Mouse (Mus musculus) embryonic fibroblast, embryonic 13.5 days (primary cell): ENCODE data around the gene Cfap46.

Experiments used
- CTCF ChIP-seq: IDR thresholded peaks from 2 replicates; pipeline ENCODE4 v1.5.1; 2011; ENCODE audit warnings: mild to moderate bottlenecking, control low read depth, low read length, moderate library complexity, borderline replicate concordance; ENCODE audit not compliant: insufficient read depth
- POLR2A ChIP-seq: IDR thresholded peaks from 2 replicates; pipeline ENCODE4 v1.6.1; 2011; ENCODE audit warnings: low read depth, mild to moderate bottlenecking, control low read depth, low read length, moderate library complexity

GRCm38 (mm10) chr7:139556331-139556730, 127.3 kb downstream of the Cfap46 start:
- TF ChIP-seq CTCF = no peak
- TF ChIP-seq POLR2A = no peak
